Mouse (Mus musculus) forebrain, embryonic 15.5 days (tissue): ENCODE results near the gene Cdx2. TPM values are rescaled to one million over a fixed set of nuclear protein-coding genes. Genes with fewer than 3 reads are reported as not detected.

Experiments
- ATAC-seq: fragments of 200-750 bp; cut with Nextera tagmentation; replicated peaks from 2 replicates; pipeline ENCODE4 v1.8.0; 2017; ENCODE audit warnings: mild to moderate bottlenecking, moderate TSS enrichment, moderate library complexity
- H3K27ac ChIP-seq: fragments of 300-500 bp; sonication (generic); replicated peaks from 2 replicates; pipeline ENCODE4 v1.5.1; 2015; ENCODE audit warnings: mild to moderate bottlenecking, inconsistent platforms
- H3K27me3 ChIP-seq: fragments of 300-500 bp; sonication (generic); 2 replicates; pipeline ENCODE4 v1.6.1; 2015; ENCODE audit warnings: inconsistent platforms
- H3K36me3 ChIP-seq: fragments of 300-500 bp; sonication (generic); 2 replicates; pipeline ENCODE4 v1.6.1; 2015; ENCODE audit warnings: mild to moderate bottlenecking, inconsistent platforms
- H3K4me1 ChIP-seq: fragments of 300-500 bp; sonication (generic); 2 replicates; pipeline ENCODE4 v1.6.1; 2015; ENCODE audit warnings: inconsistent platforms
- H3K4me2 ChIP-seq: fragments of 300-500 bp; sonication (generic); replicated peaks from 2 replicates; pipeline ENCODE4 v1.6.1; 2015; ENCODE audit warnings: mild to moderate bottlenecking, inconsistent platforms
- H3K4me3 ChIP-seq: fragments of 300-500 bp; sonication (generic); 2 replicates; pipeline ENCODE4 v1.5.1; 2015; ENCODE audit warnings: mild to moderate bottlenecking, inconsistent platforms
- H3K9ac ChIP-seq: fragments of 300-500 bp; sonication (generic); replicated peaks from 2 replicates; pipeline ENCODE4 v1.6.1; 2015; ENCODE audit warnings: mild to moderate bottlenecking, inconsistent platforms
- H3K9me3 ChIP-seq: fragments of 300-500 bp; sonication (generic); 2 replicates; pipeline ENCODE4 v1.6.1; 2016; ENCODE audit warnings: inconsistent platforms
- WGBS: fragments of 180-500 bp; shearing (Covaris S2); methylation state at CpG from one replicate; pipeline ENCODE4 v1.1.7; 2015; ENCODE audit warnings: mixed read lengths; 5-methylcytosine and 5-hydroxymethylcytosine counted together
- polyA plus RNA-seq: library from polyadenylated mRNA; unstranded; fragments of >200 nt; fragmentation: Nextera tagmentation; extraction: Ambion mirVana; gene quantifications from 2 replicates; pipeline ENCODE4 v1.2.1, GENCODE M21; 2015

Cdx2 gene
- polyA plus RNA-seq, 1 experiment from 2014 or later = not detected

- no peak overlapping the region for H3K9ac ChIP-seq
- H3K4me1 ChIP-seq = no peaks in the 10 kb centered on the region
- ATAC-seq = no peak
- H3K27ac ChIP-seq = no peak overlapping the region
- no peaks in the 10 kb centered on the region for H3K9me3 ChIP-seq
- no peak overlapping the region for H3K4me2 ChIP-seq
- H3K4me3 ChIP-seq = no peak overlapping the region
- no peaks in the 10 kb centered on the region for H3K36me3 ChIP-seq
- under 1% methylated on average over 48 of the region's 48 CpGs for WGBS
- H3K27me3 ChIP-seq = peaks cover 90% of the 10 kb centered on the region
These were observed 32.6 kb downstream of the Cdx2 start for GRCm38 (mm10) chr5:147274174-147275141.

- H3K4me1 ChIP-seq = no peaks in the 10 kb centered on the region
- H3K9ac ChIP-seq = no peak overlapping the region
- H3K27me3 ChIP-seq = peaks cover 94% of the 10 kb centered on the region
- no peak overlapping the region for H3K27ac ChIP-seq
- no peak overlapping the region for H3K4me2 ChIP-seq
- no peak for ATAC-seq
- WGBS = under 1% methylated on average over 10 of the region's 10 CpGs
- no peaks in the 10 kb centered on the region for H3K36me3 ChIP-seq
- H3K4me3 ChIP-seq = no peak overlapping the region
- no peaks in the 10 kb centered on the region for H3K9me3 ChIP-seq
These were observed 34.2 kb downstream of the Cdx2 start for GRCm38 (mm10) chr5:147272808-147273345.

- no peak for ATAC-seq
- no peak overlapping the region for H3K9ac ChIP-seq
- peaks cover 94% of the 10 kb centered on the region for H3K27me3 ChIP-seq
- 2% methylated on average over 12 of the region's 12 CpGs for WGBS
- H3K9me3 ChIP-seq = no peaks in the 10 kb centered on the region
- no peaks in the 10 kb centered on the region for H3K36me3 ChIP-seq
- no peaks in the 10 kb centered on the region for H3K4me1 ChIP-seq
- no peak overlapping the region for H3K4me3 ChIP-seq
- H3K27ac ChIP-seq = no peak overlapping the region
- H3K4me2 ChIP-seq = no peak overlapping the region
These were observed 34.8 kb downstream of the Cdx2 start for GRCm38 (mm10) chr5:147272046-147272807.

GRCm38 (mm10) chr5:147270673-147271655 lies 36.1 kb downstream of the Cdx2 start:
- Histone ChIP-seq H3K9ac (no peak overlapping the region), H3K36me3 (no peaks in the 10 kb centered on the region), H3K27ac (no peak overlapping the region), H3K4me3 (no peak overlapping the region), H3K4me2 (no peak overlapping the region), H3K4me1 (no peaks in the 10 kb centered on the region), H3K9me3 (no peaks in the 10 kb centered on the region), H3K27me3 (peaks cover 94% of the 10 kb centered on the region)
- no peak for ATAC-seq
- WGBS = under 1% methylated on average over 29 of the region's 29 CpGs

- ATAC-seq = no peak; the same call in 1 of the 2 replicates
- H3K36me3 ChIP-seq = no peaks in the 10 kb centered on the region
- H3K4me1 ChIP-seq = no peaks in the 10 kb centered on the region
- H3K9me3 ChIP-seq = no peaks in the 10 kb centered on the region
- under 1% methylated on average over 44 of the region's 44 CpGs for WGBS
- no peak within 1 kb of the TSS for H3K4me2 ChIP-seq
- H3K27ac ChIP-seq = no peak within 1 kb of the TSS
- no peak within 1 kb of the TSS for H3K9ac ChIP-seq
- no peak within 1 kb of the TSS for H3K4me3 ChIP-seq
- H3K27me3 ChIP-seq = peaks cover 94% of the 10 kb centered on the region
These were observed 37.0 kb downstream of the Cdx2 start, which contains the start of gene Pdx1 for GRCm38 (mm10) chr5:147269926-147270672. TSS of gene Pdx1 (plus strand) at chr5:147269959.

GRCm38 (mm10) chr5:147269371-147269770 lies 37.7 kb downstream of the Cdx2 start:
- ATAC-seq = no peak
- Histone ChIP-seq H3K27me3 (peaks cover 91% of the 10 kb centered on the region), H3K9ac (no peak overlapping the region), H3K9me3 (no peaks in the 10 kb centered on the region), H3K4me3 (no peak overlapping the region), H3K27ac (no peak overlapping the region), H3K4me2 (no peak overlapping the region), H3K36me3 (no peaks in the 10 kb centered on the region), H3K4me1 (no peaks in the 10 kb centered on the region)
- 5% methylated on average over 6 of the region's 6 CpGs for WGBS

- WGBS = 2% methylated on average over 8 of the region's 8 CpGs
- H3K4me3 ChIP-seq = no peak overlapping the region
- no peak overlapping the region for H3K4me2 ChIP-seq
- no peak for ATAC-seq
- H3K36me3 ChIP-seq = no peaks in the 10 kb centered on the region
- no peaks in the 10 kb centered on the region for H3K9me3 ChIP-seq
- no peak overlapping the region for H3K9ac ChIP-seq
- peaks cover 92% of the 10 kb centered on the region for H3K27me3 ChIP-seq
- H3K27ac ChIP-seq = no peak overlapping the region
- no peaks in the 10 kb centered on the region for H3K4me1 ChIP-seq
These were observed 38.3 kb downstream of the Cdx2 start for GRCm38 (mm10) chr5:147268728-147269127.

GRCm38 (mm10) chr5:147267434-147267833 lies 39.6 kb downstream of the Cdx2 start:
- no peak overlapping the region for H3K9ac ChIP-seq
- H3K4me3 ChIP-seq = no peak overlapping the region
- ATAC-seq = no peak
- H3K36me3 ChIP-seq = no peaks in the 10 kb centered on the region
- no peak overlapping the region for H3K27ac ChIP-seq
- H3K27me3 ChIP-seq = peaks cover 87% of the 10 kb centered on the region
- 6% methylated on average over 6 of the region's 6 CpGs for WGBS
- H3K4me1 ChIP-seq = no peaks in the 10 kb centered on the region
- no peaks in the 10 kb centered on the region for H3K9me3 ChIP-seq
- no peak overlapping the region for H3K4me2 ChIP-seq

GRCm38 (mm10) chr5:147263945-147264344 lies 43.1 kb downstream of the Cdx2 start:
- Histone ChIP-seq H3K27me3 (peaks cover 59% of the 10 kb centered on the region), H3K9me3 (no peaks in the 10 kb centered on the region), H3K4me2 (no peak overlapping the region), H3K36me3 (no peaks in the 10 kb centered on the region), H3K4me3 (no peak overlapping the region), H3K4me1 (no peaks in the 10 kb centered on the region), H3K9ac (no peak overlapping the region), H3K27ac (no peak overlapping the region)
- no peak for ATAC-seq
- 55% methylated on average over 4 of the region's 4 CpGs for WGBS

GRCm38 (mm10) chr5:147261899-147262541 lies 45.0 kb downstream of the Cdx2 start:
- Histone ChIP-seq H3K4me1 (no peaks in the 10 kb centered on the region), H3K4me3 (no peak overlapping the region), H3K9me3 (no peaks in the 10 kb centered on the region), H3K9ac (no peak overlapping the region), H3K27ac (no peak overlapping the region), H3K36me3 (no peaks in the 10 kb centered on the region), H3K4me2 (no peak overlapping the region), H3K27me3 (peaks cover 39% of the 10 kb centered on the region)
- WGBS = 66% methylated on average over 11 of the region's 11 CpGs
- ATAC-seq = no peak
